Mouse (Mus musculus): ENCODE results near the gene Cdc42se1. TPM values are rescaled to one million over a fixed set of nuclear protein-coding genes. Genes with fewer than 3 reads are reported as not detected.
A peak's percentile ranks its signal among the peaks of the same experiment; 100 is the strongest.

The Cdc42se1 gene
- polyA plus RNA-seq (2014; fragmentation: Nextera tagmentation; extraction: Ambion mirVana) = 61.7 and 63.3 TPM in 2 replicates

DNA sequence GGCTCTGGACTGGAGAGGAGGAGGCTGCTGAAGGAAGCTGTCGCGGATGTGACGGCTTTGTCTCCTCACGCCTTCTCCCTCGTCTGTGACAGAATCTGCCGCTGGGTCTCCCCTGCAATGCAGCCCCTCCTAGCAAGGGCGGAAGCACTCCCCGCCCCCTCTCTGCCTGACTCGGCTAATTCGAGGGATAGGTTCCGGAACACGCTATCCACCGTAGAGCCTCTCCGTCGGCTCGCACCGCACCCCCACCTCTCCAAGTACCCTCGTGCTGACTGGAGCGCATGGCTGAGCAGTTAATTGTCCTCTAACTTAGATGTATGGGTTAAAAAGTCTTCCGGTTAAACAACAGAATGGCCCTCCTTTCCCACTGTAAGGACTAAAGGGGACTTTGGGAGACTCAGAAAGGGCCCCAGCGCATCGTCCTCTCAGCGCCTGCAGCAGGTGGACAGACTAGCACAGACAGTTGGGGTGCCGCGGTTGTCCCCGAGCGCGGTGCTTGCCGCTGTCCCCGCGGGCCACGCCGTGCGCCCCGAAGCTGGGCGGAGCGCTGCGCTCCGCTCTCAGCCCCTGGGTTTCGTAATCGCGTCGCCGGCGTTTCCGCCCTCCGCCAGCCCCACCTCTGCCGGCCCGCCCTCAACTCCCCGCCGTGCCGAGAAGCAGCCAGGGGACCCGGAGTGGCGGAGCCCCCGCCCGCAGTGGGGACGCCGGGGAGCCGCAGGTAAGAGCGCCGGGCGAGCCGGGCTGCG lies at the start of gene Cdc42se1:
Cdc42se1 (plus strand) TSS at position 585 of the 746 bp plus-strand sequence.
- H3K9me3 ChIP-seq (ENCODE audit: control insufficient read depth, low read length) = no peaks in the 10 kb centered on the region
- peak within 1 kb of the TSS; percentile 97 for H3K9ac ChIP-seq (ENCODE audit: low read length)

GRCm38 (mm10) chr3:95178948-95179347 lies 49.6 kb upstream of the Cdc42se1 start:
- WGBS = 79% methylated on average over 5 of the region's 5 CpGs
- H3K4me3 ChIP-seq (ENCODE audit: control insufficient read depth in 1 of 2, insufficient read depth in 1 of 2, low read depth in 1 of 2, low read length in 2 of 2) = no peak overlapping the region
- no peak for ATAC-seq (ENCODE audit: insufficient number of reproducible peaks, insufficient read depth, low FRiP score, low read depth)
- no peak overlapping the region for H3K27ac ChIP-seq (replicated peaks in 1 of 2; ENCODE audit: control insufficient read depth in 1 of 2, insufficient read depth in 1 of 2, low read depth in 2 of 2, low read length in 2 of 2)
- H3K4me1 ChIP-seq (ENCODE audit: control insufficient read depth in 2 of 2, insufficient read depth in 2 of 2, low read length in 2 of 2) = peaks cover 0 to 2% of the 10 kb centered on the region in 2 experiments; a peak in 3 of 4 replicates
- H3K27me3 ChIP-seq (ENCODE audit: control insufficient read depth, insufficient read depth, low read length) = peaks cover 7% of the 10 kb centered on the region; the same call in 1 of the 2 replicates
- H3K9me3 ChIP-seq (ENCODE audit: control insufficient read depth, low read length) = no peaks in the 10 kb centered on the region
- H3K4me2 ChIP-seq (ENCODE audit: low read length) = no peak overlapping the region
- H3K36me3 ChIP-seq (ENCODE audit: control insufficient read depth, insufficient read depth, low read length) = peaks cover 2% of the 10 kb centered on the region
- no peak overlapping the region for H3K9ac ChIP-seq (ENCODE audit: low read length)

More for the DNA sequence above, at the start of gene Cdc42se1:
- H3K27ac ChIP-seq (replicated peaks in 1 of 2; ENCODE audit: control insufficient read depth in 1 of 2, insufficient read depth in 1 of 2, low read depth in 2 of 2, low read length in 2 of 2) = peak within 1 kb of the TSS; percentile 87 to 97
- H3K27me3 ChIP-seq (ENCODE audit: control insufficient read depth, insufficient read depth, low read length) = no peaks in the 10 kb centered on the region
- H3K4me2 ChIP-seq (ENCODE audit: low read length) = peak within 1 kb of the TSS; percentile 77
- ATAC-seq (ENCODE audit: insufficient number of reproducible peaks, insufficient read depth, low FRiP score, low read depth) = peak; percentile 89
- H3K36me3 ChIP-seq (ENCODE audit: control insufficient read depth, insufficient read depth, low read length) = peaks cover 30% of the 10 kb centered on the region
- H3K4me3 ChIP-seq (ENCODE audit: control insufficient read depth in 1 of 2, insufficient read depth in 1 of 2, low read depth in 1 of 2, low read length in 2 of 2) = peak within 1 kb of the TSS; percentile 67 to 95
- H3K4me1 ChIP-seq (ENCODE audit: control insufficient read depth in 2 of 2, insufficient read depth in 2 of 2, low read length in 2 of 2) = peaks cover 20 to 48% of the 10 kb centered on the region in 2 experiments
- WGBS = under 1% methylated on average over 63 of the region's 64 CpGs

GRCm38 (mm10) chr3:95179890-95180289 lies 48.6 kb upstream of the Cdc42se1 start:
- H3K4me2 ChIP-seq (ENCODE audit: low read length) = no peak overlapping the region
- H3K9ac ChIP-seq (ENCODE audit: low read length) = no peak overlapping the region
- no peaks in the 10 kb centered on the region for H3K9me3 ChIP-seq (ENCODE audit: control insufficient read depth, low read length)
- H3K4me3 ChIP-seq (ENCODE audit: control insufficient read depth in 1 of 2, insufficient read depth in 1 of 2, low read depth in 1 of 2, low read length in 2 of 2) = no peak overlapping the region
- no peaks in the 10 kb centered on the region for H3K4me1 ChIP-seq (ENCODE audit: control insufficient read depth in 2 of 2, insufficient read depth in 2 of 2, low read length in 2 of 2)
- WGBS = 61% methylated on average over 3 of the region's 3 CpGs
- H3K27me3 ChIP-seq (ENCODE audit: control insufficient read depth, insufficient read depth, low read length) = no peaks in the 10 kb centered on the region
- no peak overlapping the region for H3K27ac ChIP-seq (replicated peaks in 1 of 2; ENCODE audit: control insufficient read depth in 1 of 2, insufficient read depth in 1 of 2, low read depth in 2 of 2, low read length in 2 of 2)
- H3K36me3 ChIP-seq (ENCODE audit: control insufficient read depth, insufficient read depth, low read length) = peaks cover 11% of the 10 kb centered on the region
- ATAC-seq (ENCODE audit: insufficient number of reproducible peaks, insufficient read depth, low FRiP score, low read depth) = no peak

GRCm38 (mm10) chr3:95181841-95182240 lies 46.7 kb upstream of the Cdc42se1 start:
- Histone ChIP-seq H3K27ac (replicated peaks in 1 of 2; ENCODE audit: control insufficient read depth in 1 of 2, insufficient read depth in 1 of 2, low read depth in 2 of 2, low read length in 2 of 2) (no peak overlapping the region), H3K4me3 (ENCODE audit: control insufficient read depth in 1 of 2, insufficient read depth in 1 of 2, low read depth in 1 of 2, low read length in 2 of 2) (no peak overlapping the region), H3K4me2 (ENCODE audit: low read length) (no peak overlapping the region), H3K4me1 (ENCODE audit: control insufficient read depth in 2 of 2, insufficient read depth in 2 of 2, low read length in 2 of 2) (no peaks in the 10 kb centered on the region), H3K9ac (ENCODE audit: low read length) (no peak overlapping the region), H3K36me3 (ENCODE audit: control insufficient read depth, insufficient read depth, low read length) (peaks cover 31% of the 10 kb centered on the region), H3K9me3 (ENCODE audit: control insufficient read depth, low read length) (no peaks in the 10 kb centered on the region), H3K27me3 (ENCODE audit: control insufficient read depth, insufficient read depth, low read length) (no peaks in the 10 kb centered on the region)
- WGBS = 52% methylated on average over 1 of the region's 1 CpGs
- no peak for ATAC-seq (ENCODE audit: insufficient number of reproducible peaks, insufficient read depth, low FRiP score, low read depth)

GRCm38 (mm10) chr3:95184796-95185577 lies 43.5 kb upstream of the Cdc42se1 start:
- H3K9ac ChIP-seq (ENCODE audit: low read length) = no peak overlapping the region
- no peak for ATAC-seq (ENCODE audit: insufficient number of reproducible peaks, insufficient read depth, low FRiP score, low read depth)
- no peak overlapping the region for H3K4me2 ChIP-seq (ENCODE audit: low read length)
- 88% methylated on average over 9 of the region's 9 CpGs for WGBS
- no peaks in the 10 kb centered on the region for H3K9me3 ChIP-seq (ENCODE audit: control insufficient read depth, low read length)
- H3K27ac ChIP-seq (replicated peaks in 1 of 2; ENCODE audit: control insufficient read depth in 1 of 2, insufficient read depth in 1 of 2, low read depth in 2 of 2, low read length in 2 of 2) = no peak overlapping the region
- no peaks in the 10 kb centered on the region for H3K4me1 ChIP-seq (ENCODE audit: control insufficient read depth in 2 of 2, insufficient read depth in 2 of 2, low read length in 2 of 2)
- peaks cover 62% of the 10 kb centered on the region for H3K36me3 ChIP-seq (ENCODE audit: control insufficient read depth, insufficient read depth, low read length)
- no peaks in the 10 kb centered on the region for H3K27me3 ChIP-seq (ENCODE audit: control insufficient read depth, insufficient read depth, low read length)
- no peak overlapping the region for H3K4me3 ChIP-seq (ENCODE audit: control insufficient read depth in 1 of 2, insufficient read depth in 1 of 2, low read depth in 1 of 2, low read length in 2 of 2)

DNA sequence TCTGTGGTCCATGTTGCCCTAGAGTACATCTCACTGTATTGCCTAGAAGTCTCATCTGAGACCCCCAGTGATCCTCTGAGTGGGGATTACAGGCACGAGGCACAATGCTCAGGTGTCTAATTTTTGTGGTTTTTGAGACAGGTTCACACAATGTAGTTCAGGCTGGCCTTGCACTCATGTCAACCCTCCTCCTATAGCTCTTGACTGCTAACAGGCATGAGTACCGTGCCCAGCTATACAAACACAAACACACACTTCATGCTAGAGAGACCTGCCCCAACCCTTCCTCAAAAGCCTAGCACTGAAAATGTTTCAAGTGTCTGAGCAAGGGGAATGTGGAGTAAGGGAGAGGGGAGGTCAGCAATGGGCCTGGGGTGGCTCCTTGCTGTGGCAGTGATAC lies 42.4 kb upstream of the Cdc42se1 start:
- ATAC-seq (ENCODE audit: insufficient number of reproducible peaks, insufficient read depth, low FRiP score, low read depth) = no peak
- H3K4me2 ChIP-seq (ENCODE audit: low read length) = no peak overlapping the region
- no peaks in the 10 kb centered on the region for H3K9me3 ChIP-seq (ENCODE audit: control insufficient read depth, low read length)
- no peak overlapping the region for H3K27ac ChIP-seq (replicated peaks in 1 of 2; ENCODE audit: control insufficient read depth in 1 of 2, insufficient read depth in 1 of 2, low read depth in 2 of 2, low read length in 2 of 2)
- H3K27me3 ChIP-seq (ENCODE audit: control insufficient read depth, insufficient read depth, low read length) = no peaks in the 10 kb centered on the region
- H3K4me1 ChIP-seq (ENCODE audit: control insufficient read depth in 2 of 2, insufficient read depth in 2 of 2, low read length in 2 of 2) = no peaks in the 10 kb centered on the region
- no peak overlapping the region for H3K9ac ChIP-seq (ENCODE audit: low read length)
- 97% methylated on average over 2 of the region's 2 CpGs for WGBS
- no peak overlapping the region for H3K4me3 ChIP-seq (ENCODE audit: control insufficient read depth in 1 of 2, insufficient read depth in 1 of 2, low read depth in 1 of 2, low read length in 2 of 2)
- H3K36me3 ChIP-seq (ENCODE audit: control insufficient read depth, insufficient read depth, low read length) = peaks cover 69% of the 10 kb centered on the region

- Histone ChIP-seq H3K27me3 (ENCODE audit: control insufficient read depth, insufficient read depth, low read length) (no peaks in the 10 kb centered on the region), H3K9ac (ENCODE audit: low read length) (no peak overlapping the region), H3K4me1 (ENCODE audit: control insufficient read depth in 2 of 2, insufficient read depth in 2 of 2, low read length in 2 of 2) (no peaks in the 10 kb centered on the region), H3K4me3 (ENCODE audit: control insufficient read depth in 1 of 2, insufficient read depth in 1 of 2, low read depth in 1 of 2, low read length in 2 of 2) (no peak overlapping the region), H3K4me2 (ENCODE audit: low read length) (no peak overlapping the region), H3K27ac (replicated peaks in 1 of 2; ENCODE audit: control insufficient read depth in 1 of 2, insufficient read depth in 1 of 2, low read depth in 2 of 2, low read length in 2 of 2) (no peak overlapping the region), H3K9me3 (ENCODE audit: control insufficient read depth, low read length) (no peaks in the 10 kb centered on the region), H3K36me3 (ENCODE audit: control insufficient read depth, insufficient read depth, low read length) (peaks cover 76% of the 10 kb centered on the region)
- WGBS = 77% methylated on average over 6 of the region's 6 CpGs
- no peak for ATAC-seq (ENCODE audit: insufficient number of reproducible peaks, insufficient read depth, low FRiP score, low read depth)
Measured at GRCm38 (mm10) chr3:95186888-95187287, 41.6 kb upstream of the Cdc42se1 start.
